Mouse (Mus musculus) left cerebral cortex, postnatal 4 days (tissue): ENCODE measurements around the gene Mapk11. TPM values are rescaled to one million over a fixed set of nuclear protein-coding genes. Genes with fewer than 3 reads are reported as not detected.

Source experiments
- DNase-seq: peaks from one replicate; pipeline ENCODE4 v3.0.0-alpha.2; 2022
- intact Hi-C: fragments of 180-260 bp; cut with DNase I; formaldehyde crosslinking; loops from one replicate; pipeline ENCODE4 v1.15.1; 2025
- microRNA-seq: library from miRNA; unstranded; fragments of <30 nt; microRNA quantifications from one replicate; pipeline ENCODE4 v1.2.0, GENCODE M21; 2022
- total RNA-seq, 2 experiments: library from RNA; stranded (reverse); gene quantifications; 2 replicates each; pipeline ENCODE4 v1.2.3; 2021

The Mapk11 gene
- total RNA-seq, 2 experiments from 2014 or later, result 34.4 to 36.6 TPM

GRCm38 (mm10) chr15:89110147-89110546 lies 39.3 kb downstream of the Mapk11 start:
- DNase-seq, result no peak
- intact Hi-C loops, result no loop called here

DNA sequence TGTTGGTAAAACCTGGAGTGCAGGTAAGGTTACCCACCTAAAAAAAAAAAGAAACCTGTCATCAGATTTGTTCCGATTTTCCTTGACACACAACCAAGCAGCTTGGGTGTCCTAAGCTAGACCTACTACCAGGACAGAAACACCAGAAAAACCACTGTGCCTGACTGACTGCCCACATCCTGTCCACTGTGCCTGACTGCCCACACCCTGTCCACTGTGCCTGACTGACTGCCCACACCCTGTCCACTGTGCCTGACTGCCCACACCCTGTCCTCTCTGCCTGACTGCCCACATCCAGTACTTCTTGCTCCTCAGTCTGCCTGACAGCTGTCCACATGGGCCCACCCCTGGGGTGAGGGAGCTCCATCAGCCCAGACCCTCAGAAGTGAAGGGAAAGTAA lies 42.5 kb downstream of the Mapk11 start:
- DNase-seq, result no peak
- intact Hi-C loops, result no loop called here

DNA sequence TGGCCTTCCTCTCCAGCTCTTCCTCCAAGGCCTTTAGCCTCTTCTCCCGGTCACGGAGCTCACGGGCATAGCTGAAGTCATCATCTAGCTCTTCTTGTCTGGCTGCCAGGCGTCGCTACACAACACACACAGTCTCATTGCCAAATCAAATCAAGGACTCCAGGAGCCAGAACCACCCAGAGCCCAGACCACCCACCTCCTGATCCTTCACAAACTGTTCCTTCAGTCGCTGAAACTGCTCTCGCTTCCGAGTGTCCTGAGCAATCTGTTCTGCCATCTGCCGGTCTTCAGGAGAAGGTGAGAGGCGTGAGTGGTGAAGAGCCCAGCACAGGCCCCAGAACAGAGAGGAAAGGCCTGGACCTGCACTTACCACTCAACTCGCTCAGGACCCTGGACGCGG lies 43.4 kb downstream of the Mapk11 start:
- DNase-seq, result peak; percentile 43
- intact Hi-C loops, result no loop called here

DNA sequence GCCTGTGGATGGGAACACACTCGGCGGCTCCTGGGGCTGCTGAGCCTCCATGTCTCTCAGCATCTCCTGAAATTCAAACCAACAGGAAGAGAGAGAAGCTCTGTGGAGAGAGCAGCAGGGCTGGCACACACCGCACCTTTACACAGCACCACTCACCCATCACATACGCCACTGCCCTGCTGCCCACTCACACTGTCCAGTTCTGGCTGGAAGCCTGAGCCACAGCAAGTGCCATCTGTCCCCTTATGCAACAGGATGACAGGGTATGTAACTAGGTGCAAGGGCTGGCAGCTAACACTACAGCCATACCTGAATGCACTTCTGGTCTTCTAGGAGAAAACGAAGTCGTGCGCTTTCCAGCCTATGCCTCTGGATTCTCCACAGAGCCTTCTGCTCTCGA lies 45.0 kb downstream of the Mapk11 start:
- intact Hi-C loops, result no loop called here
- DNase-seq, result peak; percentile 72

- intact Hi-C loops, result no loop called here
- DNase-seq, result no peak
Measured at GRCm38 (mm10) chr15:89103921-89104320, 45.5 kb downstream of the Mapk11 start.

DNA sequence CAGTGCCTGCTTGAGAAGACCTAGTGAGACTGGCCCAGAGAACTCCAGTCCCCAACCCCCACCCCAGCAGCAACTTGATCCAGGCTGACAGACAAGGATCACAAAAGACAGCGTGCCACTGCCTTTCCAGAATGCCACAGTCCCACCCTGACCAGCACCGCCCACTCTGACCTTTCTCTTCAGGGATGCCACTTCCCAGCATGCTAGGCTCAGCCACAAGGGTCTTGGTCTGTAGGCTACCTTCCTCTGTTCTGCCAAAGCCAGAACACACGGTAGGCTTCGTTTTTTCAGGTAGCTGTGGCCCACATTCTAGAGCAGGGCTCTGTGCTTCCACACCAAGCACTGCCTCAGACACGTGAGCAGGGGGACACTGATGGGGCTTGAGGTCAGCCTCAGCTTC lies 46.8 kb downstream of the Mapk11 start:
- DNase-seq, result no peak
- intact Hi-C loops, result no loop called here

DNA sequence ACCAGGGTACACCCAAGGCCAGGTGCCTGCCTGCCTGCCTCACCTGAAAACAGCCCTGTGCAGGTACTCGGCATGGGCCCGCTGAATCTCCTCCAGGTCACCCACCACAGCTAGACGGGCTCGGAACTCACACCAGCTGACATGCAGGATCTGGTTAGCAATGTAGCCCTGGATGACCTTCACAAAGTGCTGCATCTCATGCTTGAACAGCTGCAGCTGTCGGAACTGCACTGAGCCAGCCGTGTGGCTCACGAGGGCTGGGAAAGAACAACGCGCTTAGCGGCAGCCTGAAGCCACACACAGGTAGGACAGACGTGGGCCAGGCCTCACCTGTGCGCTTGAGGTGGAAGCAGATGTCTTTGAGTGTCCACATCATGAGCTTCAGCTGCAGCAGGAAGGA lies 48.6 kb downstream of the Mapk11 start:
- no peak for DNase-seq
- intact Hi-C loops, result no loop called here

GRCm38 (mm10) chr15:89098616-89099015 lies 50.8 kb downstream of the Mapk11 start:
- intact Hi-C loops, result no loop called here
- DNase-seq, result no peak

DNA sequence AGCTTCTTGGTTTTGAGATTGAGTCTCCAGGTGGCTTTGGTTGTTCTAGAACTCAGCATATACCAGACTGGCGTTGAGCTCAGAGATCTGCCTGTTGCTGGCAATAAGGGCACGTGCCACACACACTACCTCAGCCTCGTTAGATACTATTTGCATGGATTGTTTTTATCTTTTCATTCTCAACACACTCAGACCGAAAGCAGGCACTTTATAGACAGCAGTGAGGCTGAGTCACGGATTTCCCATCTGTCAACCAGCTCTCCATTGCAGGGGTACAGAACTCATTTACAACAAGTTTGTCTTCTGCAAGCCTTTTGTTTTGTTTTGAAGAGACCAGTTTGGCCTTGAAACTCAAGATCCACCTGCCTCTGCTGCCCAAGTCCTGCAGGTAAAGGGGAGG lies 52.0 kb downstream of the Mapk11 start:
- no peak for DNase-seq
- intact Hi-C loops, result no loop called here

Small RNAs within 50 kb of the gene (microRNA-seq; reads per million reads assigned to microRNA genes)
- gene Mir6958 (4.8 reads per million, percentile 11 among the genes with 10 or more reads in this experiment), gene Mir7118 (2.1 reads per million)

Other genes starting within 250 kb of the Mapk11 start
- 1 to 10 TPM; 1.3 to 1.7 TPM for gene Ttll8, start 195.2 kb downstream of the Mapk11 start, total RNA-seq
- 10 to 100 TPM; 51.6 to 56.9 TPM for gene Mlc1, start 170.6 kb downstream of the Mapk11 start, total RNA-seq
- gene Mov10l1, start 166.7 kb downstream of the Mapk11 start, total RNA-seq, result under 1 TPM; 0.12 to 0.30 TPM
- 10 to 100 TPM; 52.1 to 60.6 TPM for gene Panx2, start 89.9 kb downstream of the Mapk11 start, total RNA-seq
- gene Trabd, start 74.5 kb downstream of the Mapk11 start, total RNA-seq, result 10 to 100 TPM; 27.7 to 28.2 TPM
- gene Selenoo, start 60.5 kb downstream of the Mapk11 start, total RNA-seq, result 10 to 100 TPM; 24.6 to 25.7 TPM
- 10 to 100 TPM; 36.9 to 42.1 TPM for gene Tubgcp6, start 26.5 kb downstream of the Mapk11 start, total RNA-seq
- 10 to 100 TPM; 40.0 to 42.8 TPM for gene Hdac10, start 20.9 kb downstream of the Mapk11 start, total RNA-seq
- 1 to 10 TPM; 4.1 to 5.0 TPM for gene Mapk12, start 8.9 kb downstream of the Mapk11 start, total RNA-seq
- gene Plxnb2, start 31.2 kb upstream of the Mapk11 start, total RNA-seq, result 100 to 1,000 TPM; 100 TPM
- gene Dennd6b, start 46.9 kb upstream of the Mapk11 start, total RNA-seq, result 10 to 100 TPM; 46.6 to 49.4 TPM
- 100 to 1,000 TPM; 163 to 165 TPM for gene Ppp6r2, start 61.9 kb upstream of the Mapk11 start, total RNA-seq
- gene Sbf1, start 165.7 kb upstream of the Mapk11 start, total RNA-seq, result 100 to 1,000 TPM; 192 to 235 TPM
- not detected for gene Adm2, start 173.1 kb upstream of the Mapk11 start, total RNA-seq
- not detected for gene Miox, start 184.8 kb upstream of the Mapk11 start, total RNA-seq
- 10 to 100 TPM; 22.9 to 36.2 TPM for gene Lmf2, start 206.0 kb upstream of the Mapk11 start, total RNA-seq
- 10 to 100 TPM; 86.6 to 93.2 TPM for gene Ncaph2, start 206.1 kb upstream of the Mapk11 start, total RNA-seq
- 10 to 100 TPM; 25.0 to 28.7 TPM for gene Sco2, start 224.2 kb upstream of the Mapk11 start, total RNA-seq
- gene Tymp, start 227.4 kb upstream of the Mapk11 start, total RNA-seq, result under 1 TPM; 0.62 to 0.81 TPM
- 1 to 10 TPM; 1.8 to 1.9 TPM for gene Odf3b, start 229.7 kb upstream of the Mapk11 start, total RNA-seq
- gene Klhdc7b, start 235.3 kb upstream of the Mapk11 start, total RNA-seq, result not detected